Mouse (Mus musculus): ENCODE results near the gene Ahrr. TPM values are rescaled to one million over a fixed set of nuclear protein-coding genes. Genes with fewer than 3 reads are reported as not detected.

The Ahrr gene
- total RNA-seq, 2 experiments from 2014 or later = 0.78 to 1.6 TPM

Other genes with a start within 250 kb of the Ahrr start
- 1 to 10 TPM; 1.1 to 2.1 TPM for gene Cep72, start 230.0 kb downstream of the Ahrr start, total RNA-seq (2021)
- 1 to 10 TPM in 1 of 2 experiments, under 1 TPM in 1; 0.98 to 1.8 TPM for gene Slc9a3, start 170.9 kb downstream of the Ahrr start, total RNA-seq (2021)
- gene Exoc3, start 83.6 kb downstream of the Ahrr start, total RNA-seq (2021) = 10 to 100 TPM; 72.5 to 74.2 TPM
- gene Pdcd6, start 25.2 kb upstream of the Ahrr start, total RNA-seq (2021) = 10 to 100 TPM; 82.4 to 83.7 TPM
- gene Sdha, start 57.9 kb upstream of the Ahrr start, total RNA-seq (2021) = 100 to 1,000 TPM; 310 to 311 TPM
- gene Ccdc127, start 58.0 kb upstream of the Ahrr start, total RNA-seq (2021) = 10 to 100 TPM; 87.5 to 88.3 TPM
- gene Lrrc14b, start 71.7 kb upstream of the Ahrr start, total RNA-seq (2021) = under 1 TPM in 1 of 2 experiments, not detected in 1; 0.16 TPM
- 1 to 10 TPM; 4.1 to 4.5 TPM for gene Zfp72, start 98.5 kb upstream of the Ahrr start, total RNA-seq (2021)
- 100 to 1,000 TPM; 184 to 192 TPM for gene Ftl1-ps1, start 107.4 kb upstream of the Ahrr start, total RNA-seq (2021)
- gene Zfp825, start 201.7 kb upstream of the Ahrr start, total RNA-seq (2021) = 1 to 10 TPM; 7.0 to 7.1 TPM

Data from left cerebral cortex, postnatal 25 days (tissue).